In genomic region chr15:63162881-63163549, GRCm38 (mm10) we compare ENCODE assay signal across 16 mouse cellular contexts.
DNase-seq lines count a peak whose midpoint lies in the region; ATAC-seq and TF ChIP-seq lines count a peak whose summit lies in the region.
"Had no signal": no experiment of that assay in that cellular context is flagged by ENCODE, and none has a peak within 500 bp of the region (broad histone marks: within the 10 kb centered on the region; RNA-seq: fewer than 3 reads in every experiment).

No protein-coding gene starts in this region.

- ATAC-seq in kidney, embryonic 15.5 days (replicated peaks; ENCODE audit: low FRiP score), result no peak
- peak; percentile 89 for ATAC-seq in forebrain, embryonic 16.5 days
- no peak for ATAC-seq in midbrain, postnatal 0 days (ENCODE audit: low FRiP score)

- H3K27ac ChIP-seq in kidney, embryonic 15.5 days, result peak overlapping the region; percentile 77
- H3K27ac ChIP-seq in forebrain, embryonic 16.5 days (ENCODE audit: low read length), result peak overlapping the region; percentile 43
- H3K27ac ChIP-seq in midbrain, postnatal 0 days (ENCODE audit: low read depth, low read length), result no peak overlapping the region
- H3K27ac ChIP-seq: hindbrain, embryonic 13.5 days; liver, embryonic 13.5 days; macrophage had no signal

- TF ChIP-seq CTCF in midbrain, postnatal 0 days (IDR thresholded peaks at IDR 0.05), result no peak

- no peaks in the 10 kb centered on the region for H3K9me3 ChIP-seq in kidney, embryonic 15.5 days (replicated peaks)
- H3K9me3 ChIP-seq in forebrain, embryonic 16.5 days (ENCODE audit: control insufficient read depth, low read length), result no peaks in the 10 kb centered on the region
- H3K9me3 ChIP-seq in midbrain, postnatal 0 days (ENCODE audit: low read length), result no peaks in the 10 kb centered on the region
- H3K9me3 ChIP-seq: G1E; hindbrain, embryonic 13.5 days; liver, embryonic 13.5 days had no signal

- DNase-seq in adrenal gland, adult 2 months, result peak; percentile 14
- DNase-seq in adrenal gland, adult 18-20 months (ENCODE audit: low spot score in 2 of 2), result no peak
- DNase-seq in kidney, postnatal 25 days, result no peak
- DNase-seq in layer of hippocampus, postnatal 10 days (ENCODE audit: low spot score in 2 of 2), result peak; percentile 10 to 16
- DNase-seq in cerebellum, postnatal 10 days, result no peak
- no peak for DNase-seq in midbrain, postnatal 0 days (ENCODE audit: low spot score)
- DNase-seq: cerebellum, postnatal 14 days; liver, embryonic 13.5 days; spleen, adult 18-20 months; thymus, postnatal 4 days had no signal

- H3K36me3 ChIP-seq in kidney, embryonic 15.5 days, result no peaks in the 10 kb centered on the region
- H3K36me3 ChIP-seq in forebrain, embryonic 16.5 days (ENCODE audit: control insufficient read depth, insufficient read depth), result no peaks in the 10 kb centered on the region
- no peaks in the 10 kb centered on the region for H3K36me3 ChIP-seq in midbrain, postnatal 0 days (ENCODE audit: insufficient read depth, low read length)
- H3K36me3 ChIP-seq: G1E; hindbrain, embryonic 13.5 days; liver, embryonic 13.5 days had no signal

- WGBS in kidney, embryonic 15.5 days, result 43% methylated on average over 4 of the region's 4 CpGs
- 45% methylated on average over 4 of the region's 4 CpGs for WGBS in forebrain, embryonic 16.5 days
- 67% methylated on average over 4 of the region's 4 CpGs for WGBS in midbrain, postnatal 0 days

- peaks cover 17% of the 10 kb centered on the region for H3K4me1 ChIP-seq in kidney, embryonic 15.5 days
- H3K4me1 ChIP-seq in forebrain, embryonic 16.5 days (replicated peaks; ENCODE audit: control insufficient read depth, insufficient read depth, low read length), result peaks cover 9% of the 10 kb centered on the region; the same call in 1 of the 2 replicates
- H3K4me1 ChIP-seq in midbrain, postnatal 0 days (ENCODE audit: insufficient read depth, low read length), result no peaks in the 10 kb centered on the region
- H3K4me1 ChIP-seq: liver, embryonic 13.5 days had no signal

- H3K4me2 ChIP-seq in kidney, embryonic 15.5 days, result no peak overlapping the region
- H3K4me2 ChIP-seq in forebrain, embryonic 16.5 days (ENCODE audit: low read length), result no peak overlapping the region
- no peak overlapping the region for H3K4me2 ChIP-seq in midbrain, postnatal 0 days (ENCODE audit: low read depth, low read length, poor library complexity, severe bottlenecking)
- H3K4me2 ChIP-seq: hindbrain, embryonic 13.5 days; liver, embryonic 13.5 days had no signal

- H3K4me3 ChIP-seq in kidney, embryonic 15.5 days (replicated peaks), result no peak overlapping the region
- no peak overlapping the region for H3K4me3 ChIP-seq in forebrain, embryonic 16.5 days (replicated peaks; ENCODE audit: low read length)
- H3K4me3 ChIP-seq in midbrain, postnatal 0 days (ENCODE audit: low read depth, low read length), result no peak overlapping the region
- H3K4me3 ChIP-seq: hindbrain, embryonic 13.5 days; liver, embryonic 13.5 days; myocyte had no signal

- H3K27me3 ChIP-seq in kidney, embryonic 15.5 days, result no peaks in the 10 kb centered on the region
- no peaks in the 10 kb centered on the region for H3K27me3 ChIP-seq in forebrain, embryonic 16.5 days (replicated peaks; ENCODE audit: control insufficient read depth, insufficient read depth, low read length)
- H3K27me3 ChIP-seq in midbrain, postnatal 0 days (ENCODE audit: insufficient read depth, low read length), result no peaks in the 10 kb centered on the region
- H3K27me3 ChIP-seq: hindbrain, embryonic 13.5 days; liver, embryonic 13.5 days had no signal

- H3K9ac ChIP-seq in kidney, embryonic 15.5 days, result no peak overlapping the region
- no peak overlapping the region for H3K9ac ChIP-seq in forebrain, embryonic 16.5 days (replicated peaks; ENCODE audit: low read depth, low read length)
- H3K9ac ChIP-seq in midbrain, postnatal 0 days (replicated peaks; ENCODE audit: low read length, poor library complexity, severe bottlenecking), result no peak overlapping the region
- H3K9ac ChIP-seq: hindbrain, embryonic 13.5 days; liver, embryonic 13.5 days had no signal

Comparison
In these comparisons a context has a peak if more than half of its experiments do, and no peak if none do; other contexts are left out.
1. DNase-seq: peak in adrenal gland, adult 2 months (single experiment) and layer of hippocampus, postnatal 10 days (2 of 2); none in adrenal gland, adult 18-20 months (0 of 2), kidney, postnatal 25 days (0 of 2), cerebellum, postnatal 10 days (0 of 2) and midbrain, postnatal 0 days (single experiment).